Mouse (Mus musculus) liver, postnatal 0 days (tissue): ENCODE results near the gene Abcb8.

Experiments used
- CTCF ChIP-seq: sonication (generic); IDR thresholded peaks from 2 replicates; pipeline ENCODE4 v1.5.1; 2016; ENCODE audit warnings: antibody characterized with exemption, low read depth
- EP300 ChIP-seq: IDR thresholded peaks from 2 replicates; pipeline ENCODE4 v1.6.1; 2016; ENCODE audit warnings: antibody characterized with exemption, low read depth, mild to moderate bottlenecking

DNA sequence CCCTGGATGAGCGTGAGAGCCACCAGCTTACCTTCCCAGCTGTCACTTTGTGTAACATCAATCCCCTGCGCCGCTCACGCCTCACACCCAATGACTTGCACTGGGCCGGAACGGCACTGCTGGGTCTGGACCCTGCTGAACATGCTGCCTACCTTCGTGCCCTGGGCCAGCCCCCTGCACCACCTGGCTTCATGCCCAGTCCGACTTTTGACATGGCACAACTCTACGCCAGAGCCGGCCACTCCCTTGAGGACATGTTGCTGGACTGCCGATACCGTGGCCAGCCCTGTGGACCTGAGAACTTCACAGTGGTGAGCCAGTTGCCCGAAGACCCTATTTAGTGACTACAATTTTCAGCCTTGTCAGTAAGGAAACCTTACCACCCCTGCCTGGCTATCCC, 20.5 kb downstream of the Abcb8 start:
- TF ChIP-seq CTCF (no peak), EP300 (no peak)
